Mouse (Mus musculus): ENCODE data around the gene Carmil3. TPM values are rescaled to one million over a fixed set of nuclear protein-coding genes. Genes with fewer than 3 reads are reported as not detected.

The Carmil3 gene
- polyA plus RNA-seq, 1 experiment from 2014 or later = 0.96 TPM

- Histone ChIP-seq H3K9ac (ENCODE audit: low read depth, low read length) (no peak overlapping the region), H3K27ac (no peak overlapping the region), H3K9me3 (replicated peaks; ENCODE audit: low read length) (no peaks in the 10 kb centered on the region), H3K4me2 (ENCODE audit: low read length) (no peak overlapping the region), H3K4me1 (replicated peaks; ENCODE audit: insufficient read depth, low read length) (no peaks in the 10 kb centered on the region), H3K4me3 (replicated peaks; ENCODE audit: low read depth, low read length) (no peak overlapping the region), H3K27me3 (ENCODE audit: insufficient read depth, low read length) (no peaks in the 10 kb centered on the region), H3K36me3 (ENCODE audit: insufficient read depth, low read length) (no peaks in the 10 kb centered on the region)
- ATAC-seq (replicated peaks; ENCODE audit: low FRiP score, low read depth) (no peak), DNase-seq (ENCODE audit: low spot score) (no peak)
- 76% methylated on average over 9 of the region's 9 CpGs for WGBS
- TF ChIP-seq CTCF (IDR thresholded peaks at IDR 0.05; ENCODE audit: low read depth) = no peak
Measured at GRCm38 (mm10) chr14:55505612-55506011, 15.2 kb downstream of the Carmil3 start.

- DNase-seq (ENCODE audit: low spot score) (no peak), ATAC-seq (replicated peaks; ENCODE audit: low FRiP score, low read depth) (no peak)
- Histone ChIP-seq H3K27ac (no peak overlapping the region), H3K27me3 (ENCODE audit: insufficient read depth, low read length) (no peaks in the 10 kb centered on the region), H3K9me3 (replicated peaks; ENCODE audit: low read length) (no peaks in the 10 kb centered on the region), H3K36me3 (ENCODE audit: insufficient read depth, low read length) (no peaks in the 10 kb centered on the region), H3K4me3 (replicated peaks; ENCODE audit: low read depth, low read length) (no peak overlapping the region), H3K9ac (ENCODE audit: low read depth, low read length) (no peak overlapping the region), H3K4me1 (replicated peaks; ENCODE audit: insufficient read depth, low read length) (no peaks in the 10 kb centered on the region), H3K4me2 (ENCODE audit: low read length) (no peak overlapping the region)
- 36% methylated on average over 7 of the region's 7 CpGs for WGBS
- no peak for TF ChIP-seq CTCF (IDR thresholded peaks at IDR 0.05; ENCODE audit: low read depth)
Measured at GRCm38 (mm10) chr14:55507801-55508200, 17.4 kb downstream of the Carmil3 start.

GRCm38 (mm10) chr14:55509540-55509939 lies 19.1 kb downstream of the Carmil3 start:
- no peaks in the 10 kb centered on the region for H3K4me1 ChIP-seq (replicated peaks; ENCODE audit: insufficient read depth, low read length)
- no peak overlapping the region for H3K9ac ChIP-seq (ENCODE audit: low read depth, low read length)
- H3K27ac ChIP-seq = no peak overlapping the region
- 75% methylated on average over 10 of the region's 10 CpGs for WGBS
- no peak overlapping the region for H3K4me2 ChIP-seq (ENCODE audit: low read length)
- H3K4me3 ChIP-seq (replicated peaks; ENCODE audit: low read depth, low read length) = no peak overlapping the region
- no peak for DNase-seq (ENCODE audit: low spot score)
- H3K9me3 ChIP-seq (replicated peaks; ENCODE audit: low read length) = no peaks in the 10 kb centered on the region
- no peak for ATAC-seq (replicated peaks; ENCODE audit: low FRiP score, low read depth)
- no peak for TF ChIP-seq CTCF (IDR thresholded peaks at IDR 0.05; ENCODE audit: low read depth)
- H3K27me3 ChIP-seq (ENCODE audit: insufficient read depth, low read length) = no peaks in the 10 kb centered on the region
- no peaks in the 10 kb centered on the region for H3K36me3 ChIP-seq (ENCODE audit: insufficient read depth, low read length)

GRCm38 (mm10) chr14:55510125-55510731 lies 19.8 kb downstream of the Carmil3 start, which contains the start of gene Cpne6:
Cpne6 (plus strand) TSS chr14:55510445.
- ATAC-seq (replicated peaks; ENCODE audit: low FRiP score, low read depth) (no peak), DNase-seq (ENCODE audit: low spot score) (no peak)
- Histone ChIP-seq H3K27ac (no peak within 1 kb of the TSS), H3K4me3 (replicated peaks; ENCODE audit: low read depth, low read length) (no peak within 1 kb of the TSS), H3K27me3 (ENCODE audit: insufficient read depth, low read length) (no peaks in the 10 kb centered on the region), H3K4me1 (replicated peaks; ENCODE audit: insufficient read depth, low read length) (no peaks in the 10 kb centered on the region), H3K36me3 (ENCODE audit: insufficient read depth, low read length) (no peaks in the 10 kb centered on the region), H3K9ac (ENCODE audit: low read depth, low read length) (no peak within 1 kb of the TSS), H3K9me3 (replicated peaks; ENCODE audit: low read length) (no peaks in the 10 kb centered on the region), H3K4me2 (ENCODE audit: low read length) (no peak within 1 kb of the TSS)
- 56% methylated on average over 19 of the region's 22 CpGs for WGBS
- no peak for TF ChIP-seq CTCF (IDR thresholded peaks at IDR 0.05; ENCODE audit: low read depth)

GRCm38 (mm10) chr14:55511037-55511436 lies 20.6 kb downstream of the Carmil3 start:
- Histone ChIP-seq H3K4me1 (replicated peaks; ENCODE audit: insufficient read depth, low read length) (no peaks in the 10 kb centered on the region), H3K27me3 (ENCODE audit: insufficient read depth, low read length) (no peaks in the 10 kb centered on the region), H3K9me3 (replicated peaks; ENCODE audit: low read length) (no peaks in the 10 kb centered on the region), H3K36me3 (ENCODE audit: insufficient read depth, low read length) (no peaks in the 10 kb centered on the region), H3K4me2 (ENCODE audit: low read length) (no peak overlapping the region), H3K27ac (no peak overlapping the region), H3K9ac (ENCODE audit: low read depth, low read length) (no peak overlapping the region), H3K4me3 (replicated peaks; ENCODE audit: low read depth, low read length) (no peak overlapping the region)
- 40% methylated on average over 7 of the region's 7 CpGs for WGBS
- ATAC-seq (replicated peaks; ENCODE audit: low FRiP score, low read depth) (no peak; the same call in 1 of the 2 replicates), DNase-seq (ENCODE audit: low spot score) (no peak)
- no peak for TF ChIP-seq CTCF (IDR thresholded peaks at IDR 0.05; ENCODE audit: low read depth)

- Histone ChIP-seq H3K4me3 (replicated peaks; ENCODE audit: low read depth, low read length) (no peak overlapping the region), H3K9ac (ENCODE audit: low read depth, low read length) (no peak overlapping the region), H3K27ac (no peak overlapping the region), H3K27me3 (ENCODE audit: insufficient read depth, low read length) (no peaks in the 10 kb centered on the region), H3K9me3 (replicated peaks; ENCODE audit: low read length) (no peaks in the 10 kb centered on the region), H3K4me2 (ENCODE audit: low read length) (no peak overlapping the region), H3K4me1 (replicated peaks; ENCODE audit: insufficient read depth, low read length) (no peaks in the 10 kb centered on the region), H3K36me3 (ENCODE audit: insufficient read depth, low read length) (no peaks in the 10 kb centered on the region)
- 63% methylated on average over 10 of the region's 10 CpGs for WGBS
- no peak for TF ChIP-seq CTCF (IDR thresholded peaks at IDR 0.05; ENCODE audit: low read depth)
- DNase-seq (ENCODE audit: low spot score) = no peak
- no peak for ATAC-seq (replicated peaks; ENCODE audit: low FRiP score, low read depth)
Measured at GRCm38 (mm10) chr14:55513927-55514326, 23.5 kb downstream of the Carmil3 start.

GRCm38 (mm10) chr14:55515846-55516245 lies 25.4 kb downstream of the Carmil3 start:
- no peak overlapping the region for H3K27ac ChIP-seq
- no peak overlapping the region for H3K4me3 ChIP-seq (replicated peaks; ENCODE audit: low read depth, low read length)
- no peak overlapping the region for H3K4me2 ChIP-seq (ENCODE audit: low read length)
- ATAC-seq (replicated peaks; ENCODE audit: low FRiP score, low read depth) (no peak), DNase-seq (ENCODE audit: low spot score) (no peak)
- peaks cover 12% of the 10 kb centered on the region for H3K27me3 ChIP-seq (ENCODE audit: insufficient read depth, low read length)
- no peak overlapping the region for H3K9ac ChIP-seq (ENCODE audit: low read depth, low read length)
- no peaks in the 10 kb centered on the region for H3K4me1 ChIP-seq (replicated peaks; ENCODE audit: insufficient read depth, low read length)
- H3K36me3 ChIP-seq (ENCODE audit: insufficient read depth, low read length) = no peaks in the 10 kb centered on the region
- 92% methylated on average over 4 of the region's 4 CpGs for WGBS
- TF ChIP-seq CTCF (IDR thresholded peaks at IDR 0.05; ENCODE audit: low read depth) = no peak
- no peaks in the 10 kb centered on the region for H3K9me3 ChIP-seq (replicated peaks; ENCODE audit: low read length)
